Mouse (Mus musculus): ENCODE results near the gene Olfr551.

- no peak for TF ChIP-seq POLR2A (IDR thresholded peaks at IDR 0.05; ENCODE audit: low read depth, low read length)
- peak; percentile 57; the same call in 1 of the 2 replicates for TF ChIP-seq CTCF (IDR thresholded peaks at IDR 0.05; ENCODE audit: extremely low read depth, insufficient read length, insufficient replicate concordance, low read depth, low read length)
Measured at GRCm38 (mm10) chr7:102636665-102637064, 45.0 kb upstream of the Olfr551 start.
